Mouse (Mus musculus) MEL (cell line): Measurements from ENCODE around the gene Glb1l3.
"Not testable (repeated sequence)": the region's sequence is repeated elsewhere in the genome, so short reads cannot be mapped to it uniquely, and the experiment has no call there.

ENCODE experiments used
- CTCF ChIP-seq, 3 experiments: IDR thresholded peaks in 2 of 3; conservative IDR thresholded peaks in 1 of 3; 2 replicates each; pipeline ENCODE4 v1.5.1; 2011 to 2012; ENCODE audit warnings: low read length in 3 of 3, low read depth in 2 of 3, mild to moderate bottlenecking in 2 of 3, improper control_type of control experiment in 1 of 3, inconsistent platforms in 1 of 3, mixed read lengths in 1 of 3, moderate library complexity in 1 of 3; ENCODE audit not compliant: control insufficient read depth in 1 of 3, insufficient read depth in 1 of 3, poor library complexity in 1 of 3, severe bottlenecking in 1 of 3
- GABPA ChIP-seq: IDR thresholded peaks from 2 replicates; pipeline ENCODE4 v1.6.1; 2012; ENCODE audit warnings: low read depth, mild to moderate bottlenecking, inconsistent platforms, low read length, improper control_type of control experiment, moderate library complexity
- GATA1 ChIP-seq: IDR thresholded peaks from 2 replicates; pipeline ENCODE4 v1.6.1; 2011; ENCODE audit warnings: low read depth, low read length, improper control_type of control experiment
- MEF2A ChIP-seq: IDR thresholded peaks from 2 replicates; pipeline ENCODE4 v1.6.1; 2014; ENCODE audit warnings: low read depth, mild to moderate bottlenecking, inconsistent platforms, low read length, improper control_type of control experiment; ENCODE audit not compliant: poor library complexity, insufficient replicate concordance, severe bottlenecking; ENCODE audit errors: extremely low read depth
- NELFE ChIP-seq: IDR thresholded peaks from 2 replicates; pipeline ENCODE4 v1.6.1; 2011; ENCODE audit warnings: low read depth, low read length, improper control_type of control experiment
- POLR2A ChIP-seq, 2 experiments: IDR thresholded peaks; 2 replicates each; pipeline ENCODE4 v1.6.1; 2011 to 2012; ENCODE audit warnings: low read length in 2 of 2, mild to moderate bottlenecking in 2 of 2, control low read depth in 1 of 2, improper control_type of control experiment in 1 of 2, low read depth in 1 of 2, moderate library complexity in 1 of 2; ENCODE audit not compliant: control insufficient read depth in 1 of 2, insufficient read depth in 1 of 2, poor library complexity in 1 of 2
- TAL1 ChIP-seq: IDR thresholded peaks from 2 replicates; pipeline ENCODE4 v1.6.1; 2012; ENCODE audit warnings: mild to moderate bottlenecking, inconsistent platforms, low read length, moderate library complexity, mixed read lengths
- TBP ChIP-seq: IDR thresholded peaks from 2 replicates; pipeline ENCODE4 v1.8.0; 2011; ENCODE audit warnings: low read depth, low read length, improper control_type of control experiment
- ZNF384 ChIP-seq: IDR thresholded peaks from 2 replicates; pipeline ENCODE4 v1.6.1; 2012; ENCODE audit warnings: low read depth, mild to moderate bottlenecking, inconsistent platforms, low read length, improper control_type of control experiment

- not testable (repeated sequence) for TF ChIP-seq CTCF (IDR thresholded peaks at IDR 0.05 in 2 of 3, conservative IDR thresholded peaks at IDR 0.05 in 1 of 3; ENCODE audit: control insufficient read depth in 1 of 3, insufficient read depth in 1 of 3, low read depth in 2 of 3, low read length in 3 of 3, poor library complexity in 1 of 3, severe bottlenecking in 1 of 3); TBP; ZNF384; POLR2A (IDR thresholded peaks at IDR 0.05; ENCODE audit: control insufficient read depth in 1 of 2, insufficient read depth in 1 of 2, low read depth in 1 of 2, low read length in 2 of 2, poor library complexity in 1 of 2); NELFE; MEF2A; TAL1; GABPA; GATA1
Observed at GRCm38 (mm10) chr9:26869856-26870255, 9.2 kb upstream of the Glb1l3 start.
